Mouse (Mus musculus): ENCODE measurements at regions not wholly inside any gene's neighbourhood (a gene's known extent, or its start where the extent isn't known, plus 50 kb on each side); places are given as distances from the start of the nearest gene placed in this dataset.

- no peak overlapping the region for H3K27ac ChIP-seq (ENCODE audit: low read depth, low read length)
- 83% methylated on average over 5 of the region's 5 CpGs for WGBS
- H3K4me2 ChIP-seq (replicated peaks; ENCODE audit: low read depth): no peak overlapping the region
- ATAC-seq: no peak
- TF ChIP-seq CTCF (IDR thresholded peaks at IDR 0.05; ENCODE audit: low read depth): no peak
- H3K27me3 ChIP-seq (replicated peaks; ENCODE audit: control insufficient read depth, insufficient read depth, low read length): no peaks in the 10 kb centered on the region
- no peaks in the 10 kb centered on the region for H3K36me3 ChIP-seq (ENCODE audit: control insufficient read depth, insufficient read depth)
- H3K9ac ChIP-seq (ENCODE audit: low read depth, low read length): no peak overlapping the region
- H3K9me3 ChIP-seq (ENCODE audit: control insufficient read depth): no peaks in the 10 kb centered on the region
- no peak overlapping the region for H3K4me3 ChIP-seq (ENCODE audit: low read depth, low read length)
- no peaks in the 10 kb centered on the region for H3K4me1 ChIP-seq (replicated peaks; ENCODE audit: control insufficient read depth, insufficient read depth, low read length)
Observed at GRCm38 (mm10) chr17:9937211-9937610, 267.7 kb upstream of the Pabpc6 start.

GRCm38 (mm10) chr17:9932186-9932585 lies 262.7 kb upstream of the Pabpc6 start:
- Histone ChIP-seq H3K27ac (ENCODE audit: low read depth, low read length) (no peak overlapping the region), H3K9ac (ENCODE audit: low read depth, low read length) (no peak overlapping the region), H3K9me3 (ENCODE audit: control insufficient read depth) (no peaks in the 10 kb centered on the region), H3K36me3 (ENCODE audit: control insufficient read depth, insufficient read depth) (no peaks in the 10 kb centered on the region), H3K27me3 (replicated peaks; ENCODE audit: control insufficient read depth, insufficient read depth, low read length) (no peaks in the 10 kb centered on the region), H3K4me3 (ENCODE audit: low read depth, low read length) (no peak overlapping the region), H3K4me2 (replicated peaks; ENCODE audit: low read depth) (no peak overlapping the region), H3K4me1 (replicated peaks; ENCODE audit: control insufficient read depth, insufficient read depth, low read length) (no peaks in the 10 kb centered on the region)
- WGBS: 75% methylated on average over 8 of the region's 8 CpGs
- ATAC-seq: no peak
- TF ChIP-seq CTCF (IDR thresholded peaks at IDR 0.05; ENCODE audit: low read depth): no peak

- no peak for TF ChIP-seq CTCF (IDR thresholded peaks at IDR 0.05; ENCODE audit: low read depth)
- Histone ChIP-seq H3K4me3 (ENCODE audit: low read depth, low read length) (no peak overlapping the region), H3K4me2 (replicated peaks; ENCODE audit: low read depth) (no peak overlapping the region), H3K4me1 (replicated peaks; ENCODE audit: control insufficient read depth, insufficient read depth, low read length) (no peaks in the 10 kb centered on the region), H3K27me3 (replicated peaks; ENCODE audit: control insufficient read depth, insufficient read depth, low read length) (no peaks in the 10 kb centered on the region), H3K36me3 (ENCODE audit: control insufficient read depth, insufficient read depth) (no peaks in the 10 kb centered on the region), H3K9me3 (ENCODE audit: control insufficient read depth) (no peaks in the 10 kb centered on the region), H3K27ac (ENCODE audit: low read depth, low read length) (no peak overlapping the region), H3K9ac (ENCODE audit: low read depth, low read length) (no peak overlapping the region)
- 80% methylated on average over 6 of the region's 6 CpGs for WGBS
- no peak for ATAC-seq
Observed at GRCm38 (mm10) chr17:9931526-9931925, 262.0 kb upstream of the Pabpc6 start.

GRCm38 (mm10) chr17:9929448-9930088 lies 260.1 kb upstream of the Pabpc6 start:
- WGBS: 88% methylated on average over 8 of the region's 8 CpGs
- Histone ChIP-seq H3K4me2 (replicated peaks; ENCODE audit: low read depth) (no peak overlapping the region), H3K9me3 (ENCODE audit: control insufficient read depth) (no peaks in the 10 kb centered on the region), H3K4me1 (replicated peaks; ENCODE audit: control insufficient read depth, insufficient read depth, low read length) (no peaks in the 10 kb centered on the region), H3K4me3 (ENCODE audit: low read depth, low read length) (no peak overlapping the region), H3K9ac (ENCODE audit: low read depth, low read length) (no peak overlapping the region), H3K36me3 (ENCODE audit: control insufficient read depth, insufficient read depth) (no peaks in the 10 kb centered on the region), H3K27ac (ENCODE audit: low read depth, low read length) (no peak overlapping the region), H3K27me3 (replicated peaks; ENCODE audit: control insufficient read depth, insufficient read depth, low read length) (no peaks in the 10 kb centered on the region)
- TF ChIP-seq CTCF (IDR thresholded peaks at IDR 0.05; ENCODE audit: low read depth): no peak
- ATAC-seq: no peak

- no peaks in the 10 kb centered on the region for H3K9me3 ChIP-seq (ENCODE audit: control insufficient read depth)
- ATAC-seq: no peak
- 47% methylated on average over 8 of the region's 8 CpGs for WGBS
- no peak for TF ChIP-seq CTCF (IDR thresholded peaks at IDR 0.05; ENCODE audit: low read depth)
- H3K4me1 ChIP-seq (replicated peaks; ENCODE audit: control insufficient read depth, insufficient read depth, low read length): no peaks in the 10 kb centered on the region
- no peak overlapping the region for H3K4me3 ChIP-seq (ENCODE audit: low read depth, low read length)
- H3K27ac ChIP-seq (ENCODE audit: low read depth, low read length): no peak overlapping the region
- no peaks in the 10 kb centered on the region for H3K36me3 ChIP-seq (ENCODE audit: control insufficient read depth, insufficient read depth)
- no peaks in the 10 kb centered on the region for H3K27me3 ChIP-seq (replicated peaks; ENCODE audit: control insufficient read depth, insufficient read depth, low read length)
- H3K4me2 ChIP-seq (replicated peaks; ENCODE audit: low read depth): no peak overlapping the region
- H3K9ac ChIP-seq (ENCODE audit: low read depth, low read length): no peak overlapping the region
Observed at GRCm38 (mm10) chr17:9927724-9928123, 258.2 kb upstream of the Pabpc6 start.

- H3K4me2 ChIP-seq (replicated peaks; ENCODE audit: low read depth): no peak overlapping the region
- no peaks in the 10 kb centered on the region for H3K27me3 ChIP-seq (replicated peaks; ENCODE audit: control insufficient read depth, insufficient read depth, low read length)
- H3K4me1 ChIP-seq (replicated peaks; ENCODE audit: control insufficient read depth, insufficient read depth, low read length): no peaks in the 10 kb centered on the region
- H3K36me3 ChIP-seq (ENCODE audit: control insufficient read depth, insufficient read depth): no peaks in the 10 kb centered on the region
- H3K9me3 ChIP-seq (ENCODE audit: control insufficient read depth): no peaks in the 10 kb centered on the region
- ATAC-seq: no peak
- 61% methylated on average over 4 of the region's 4 CpGs for WGBS
- no peak overlapping the region for H3K4me3 ChIP-seq (ENCODE audit: low read depth, low read length)
- no peak overlapping the region for H3K9ac ChIP-seq (ENCODE audit: low read depth, low read length)
- TF ChIP-seq CTCF (IDR thresholded peaks at IDR 0.05; ENCODE audit: low read depth): no peak
- no peak overlapping the region for H3K27ac ChIP-seq (ENCODE audit: low read depth, low read length)
Observed at GRCm38 (mm10) chr17:9926308-9926707, 256.8 kb upstream of the Pabpc6 start.

- Histone ChIP-seq H3K9ac (ENCODE audit: low read depth, low read length) (no peak overlapping the region), H3K36me3 (ENCODE audit: control insufficient read depth, insufficient read depth) (no peaks in the 10 kb centered on the region), H3K27me3 (replicated peaks; ENCODE audit: control insufficient read depth, insufficient read depth, low read length) (no peaks in the 10 kb centered on the region), H3K9me3 (ENCODE audit: control insufficient read depth) (no peaks in the 10 kb centered on the region), H3K4me1 (replicated peaks; ENCODE audit: control insufficient read depth, insufficient read depth, low read length) (no peaks in the 10 kb centered on the region), H3K27ac (ENCODE audit: low read depth, low read length) (no peak overlapping the region), H3K4me2 (replicated peaks; ENCODE audit: low read depth) (no peak overlapping the region), H3K4me3 (ENCODE audit: low read depth, low read length) (no peak overlapping the region)
- 82% methylated on average over 2 of the region's 2 CpGs for WGBS
- ATAC-seq: no peak
- no peak for TF ChIP-seq CTCF (IDR thresholded peaks at IDR 0.05; ENCODE audit: low read depth)
Observed at GRCm38 (mm10) chr17:9921326-9921725, 251.8 kb upstream of the Pabpc6 start.

All from intestine, postnatal 0 days (tissue).